Mouse (Mus musculus) right cerebral cortex, postnatal 4 days (tissue): ENCODE data around the gene Ubl7.

Source experiments
- DNase-seq: peaks from one replicate; pipeline ENCODE4 v3.0.0-alpha.2; 2022

Gene Ubl7

DNA sequence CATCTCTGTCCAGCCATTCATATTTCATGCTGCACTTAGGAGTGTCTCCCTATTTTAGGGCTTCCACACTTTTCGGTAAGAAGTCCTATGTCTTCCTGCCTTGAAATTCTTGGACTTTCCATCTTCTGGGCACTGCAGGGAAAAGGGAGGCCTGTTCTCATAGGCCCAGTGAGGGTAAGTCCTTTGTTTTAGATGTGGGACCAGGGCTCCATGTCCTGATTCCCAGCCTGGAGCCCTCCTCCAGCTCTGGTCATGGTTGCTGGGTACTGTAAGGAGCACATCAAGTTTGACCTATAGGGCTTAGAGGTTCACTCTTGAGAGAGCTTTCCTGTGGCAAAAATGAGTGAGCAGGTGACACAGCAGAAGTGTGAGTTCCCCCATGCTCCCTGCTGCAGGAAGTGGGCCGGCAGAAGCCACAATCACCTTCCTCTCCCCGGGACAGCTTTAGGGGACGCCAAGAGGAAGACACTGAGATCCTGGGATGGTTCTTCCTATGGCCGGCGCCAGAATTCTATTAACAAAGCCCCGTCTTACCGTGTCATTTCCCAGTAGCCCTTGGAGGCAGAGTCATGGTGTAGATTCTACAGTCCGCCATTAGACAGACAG lies 57.5 kb downstream of the Ubl7 start:
- DNase-seq, result no peak

DNA sequence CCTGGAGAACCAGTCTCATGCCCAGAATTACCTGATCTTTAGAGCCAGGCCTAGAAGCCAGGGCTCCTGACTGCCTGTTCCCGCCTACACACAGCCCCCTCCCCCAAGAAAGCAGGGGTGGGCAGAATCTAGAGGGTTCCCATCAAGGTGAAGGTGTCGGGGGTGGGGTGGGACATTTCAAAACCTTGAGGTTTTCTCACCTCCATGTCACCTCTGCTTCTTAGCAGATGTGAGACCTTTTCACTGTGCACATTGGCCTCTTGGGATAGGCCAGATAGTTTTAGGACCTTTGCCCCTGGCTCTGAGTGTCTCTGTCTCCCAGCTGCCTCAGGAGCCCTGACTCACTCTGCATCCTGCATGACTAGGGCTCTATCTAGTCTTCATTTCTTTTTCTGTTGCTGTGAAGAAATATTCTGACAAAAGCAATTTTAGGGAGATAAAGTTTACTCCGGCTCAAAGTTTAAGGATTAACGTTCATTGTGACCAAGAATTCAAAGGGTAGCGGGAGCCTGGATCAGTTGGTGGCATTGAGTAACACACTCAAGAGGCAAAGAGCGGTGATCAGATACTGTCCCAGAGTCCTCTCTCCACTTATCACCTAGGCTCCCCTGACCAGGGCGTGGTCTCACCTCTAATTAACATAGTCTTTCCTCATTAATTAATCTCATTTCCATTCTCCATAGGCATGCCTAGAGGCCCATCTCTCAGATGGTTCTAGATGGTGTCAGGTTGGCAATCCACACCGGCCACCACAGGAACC lies 58.2 kb downstream of the Ubl7 start:
- DNase-seq, result no peak

DNA sequence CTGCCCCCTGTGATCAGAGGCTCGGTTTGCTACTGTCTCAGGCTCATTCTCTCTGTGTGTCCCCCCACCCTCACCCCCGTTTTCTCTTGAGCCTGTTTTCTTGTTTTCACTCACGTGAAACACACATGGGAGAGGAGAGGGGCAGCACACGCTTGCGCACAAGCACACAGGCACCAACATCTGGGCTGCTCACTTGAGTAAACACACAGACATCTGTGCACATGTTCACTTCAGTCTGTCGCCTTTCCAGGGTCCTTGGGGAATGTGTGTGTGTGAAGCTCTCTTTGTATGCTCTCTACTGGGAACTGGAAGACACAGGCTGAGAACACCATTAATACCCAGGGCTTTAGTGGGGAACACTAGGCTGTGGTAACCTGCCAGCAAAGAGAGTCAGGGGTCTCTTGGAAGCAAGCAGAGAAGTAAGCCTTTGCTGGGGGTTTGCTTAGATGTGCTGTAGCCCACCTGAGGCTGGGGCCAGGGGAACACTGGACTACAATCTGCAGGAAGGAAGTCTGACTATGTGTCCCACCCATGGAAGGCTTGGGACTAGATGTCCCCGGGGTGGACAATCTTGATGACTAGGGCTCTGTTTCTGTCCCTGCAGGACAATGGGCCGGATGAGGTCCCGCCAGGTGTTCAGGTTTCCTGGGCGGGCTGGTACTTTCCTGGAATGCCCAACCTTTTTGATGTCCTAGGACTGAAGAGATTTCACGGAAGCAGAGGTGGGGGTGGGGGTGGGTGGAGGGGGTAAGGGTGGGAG lies 59.1 kb downstream of the Ubl7 start:
- DNase-seq, result no peak

DNA sequence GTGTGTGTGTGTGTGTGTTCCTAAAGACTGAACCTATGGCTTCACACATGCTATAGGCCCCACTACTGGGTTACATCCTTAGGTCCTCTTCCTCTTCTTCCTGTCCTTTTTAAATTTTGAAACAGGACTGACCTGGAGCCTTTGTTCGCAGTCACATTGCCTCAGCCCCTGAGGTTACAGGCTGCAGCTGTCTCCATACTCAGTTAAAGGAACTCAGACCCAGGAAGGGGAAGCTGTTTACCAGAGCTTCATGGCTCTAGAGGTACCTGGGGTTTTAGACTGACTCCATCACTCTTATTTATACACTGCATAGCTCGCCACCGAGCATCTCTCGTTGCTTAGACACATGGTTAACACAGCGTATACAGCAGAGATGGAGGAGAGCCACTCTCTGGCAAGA lies 60.6 kb downstream of the Ubl7 start:
- no peak for DNase-seq

DNA sequence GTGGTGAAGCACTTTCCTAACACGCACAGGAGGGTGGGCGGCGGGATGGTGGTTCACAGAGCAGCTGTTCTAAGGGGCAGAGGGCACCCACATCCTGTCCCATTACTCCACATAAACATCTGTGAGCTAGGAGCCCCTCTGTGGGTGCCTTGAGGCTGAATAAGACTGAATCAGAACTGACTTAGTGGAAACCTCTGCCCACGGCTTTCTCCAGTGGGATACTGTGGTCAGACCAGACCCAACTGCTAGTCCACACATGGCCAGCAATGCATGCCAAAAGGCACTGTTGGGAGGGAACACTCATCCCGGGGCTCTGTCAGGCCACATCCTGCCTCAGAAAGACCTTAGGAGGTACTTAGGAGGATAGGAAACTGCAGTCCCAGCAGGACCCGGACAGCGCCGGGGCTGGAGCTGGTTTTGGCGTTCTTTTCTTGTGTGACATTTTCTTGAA lies 61.4 kb downstream of the Ubl7 start:
- no peak for DNase-seq

DNA sequence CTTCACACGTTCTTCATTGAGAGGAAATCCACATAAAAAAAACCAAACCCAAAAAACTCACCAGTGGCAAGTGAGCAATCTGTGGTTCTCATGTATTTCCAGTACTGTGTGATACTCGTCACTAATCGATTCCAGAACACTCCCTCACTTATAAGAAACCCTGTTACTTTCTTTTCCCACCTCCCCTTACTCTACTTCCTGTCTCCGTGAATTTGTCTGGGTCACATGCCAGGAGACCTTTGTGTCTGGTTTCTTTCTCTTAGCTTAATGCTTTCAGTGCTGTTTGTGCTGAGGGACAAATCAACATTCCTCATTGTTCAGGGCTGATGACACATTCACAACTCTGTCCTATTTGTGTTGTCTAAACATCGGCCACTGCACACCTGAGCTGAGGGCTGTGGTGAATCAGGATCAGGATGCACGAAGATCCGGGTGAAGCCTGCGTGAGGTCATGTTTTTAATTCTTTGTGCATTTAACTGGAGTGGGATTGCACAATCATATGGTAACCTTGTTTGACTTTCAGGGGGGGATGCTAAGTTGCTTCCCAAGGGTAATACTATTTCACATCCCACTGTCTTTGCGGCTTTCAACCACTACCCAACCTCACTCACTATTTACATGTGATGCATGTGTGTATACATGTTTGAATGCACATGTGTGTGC lies 62.1 kb downstream of the Ubl7 start:
- no peak for DNase-seq

DNA sequence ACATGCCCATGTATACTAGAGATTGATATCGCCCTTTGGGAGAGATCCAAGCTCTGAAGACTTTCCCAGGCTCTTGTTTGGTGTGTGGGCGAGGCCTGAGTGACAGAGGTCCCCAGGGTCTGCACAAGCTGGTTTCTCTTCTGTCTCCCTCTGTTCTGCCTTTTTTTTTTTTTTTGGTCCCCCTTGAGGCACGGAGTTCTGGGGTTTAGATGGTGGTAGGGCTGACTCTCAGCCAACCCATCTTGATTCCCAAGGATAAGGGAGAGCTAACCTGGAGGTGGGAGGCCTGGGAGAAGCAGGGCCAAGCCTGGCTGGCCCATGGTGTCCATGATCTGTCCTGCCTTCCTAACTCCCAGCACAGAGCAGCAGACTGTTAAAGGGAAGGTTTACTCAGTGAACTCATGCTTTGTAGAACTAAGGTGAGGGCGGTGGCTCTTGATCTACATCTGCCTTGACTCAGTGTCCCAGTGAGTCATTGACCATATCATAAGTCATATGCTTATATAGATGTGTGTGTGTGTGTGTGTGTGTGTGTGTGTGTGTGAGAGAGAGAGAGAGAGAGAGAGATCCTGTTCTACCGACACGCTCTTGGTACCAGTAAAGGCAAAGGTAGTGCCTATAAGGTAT lies 62.8 kb downstream of the Ubl7 start:
- DNase-seq, result no peak

DNA sequence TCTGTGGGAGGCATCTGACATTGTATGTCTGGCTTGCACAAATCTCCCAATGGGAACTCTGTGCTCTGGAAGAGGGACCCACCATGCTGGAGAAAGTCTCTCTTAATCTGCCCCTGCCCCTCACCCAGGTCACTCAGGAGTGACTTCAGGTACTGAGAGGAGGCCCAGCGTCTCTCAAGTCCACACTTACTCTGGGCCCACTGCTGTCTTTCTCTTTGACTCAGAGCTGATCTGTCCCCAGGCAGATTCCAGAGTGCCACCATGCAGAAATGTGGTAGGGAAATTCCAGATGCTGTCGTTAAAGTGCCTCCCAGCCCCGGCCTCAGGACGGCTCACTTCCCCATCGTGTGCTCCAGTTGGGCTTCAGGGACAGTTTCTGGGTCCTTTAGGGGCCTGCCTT lies 63.4 kb downstream of the Ubl7 start:
- no peak for DNase-seq

DNA sequence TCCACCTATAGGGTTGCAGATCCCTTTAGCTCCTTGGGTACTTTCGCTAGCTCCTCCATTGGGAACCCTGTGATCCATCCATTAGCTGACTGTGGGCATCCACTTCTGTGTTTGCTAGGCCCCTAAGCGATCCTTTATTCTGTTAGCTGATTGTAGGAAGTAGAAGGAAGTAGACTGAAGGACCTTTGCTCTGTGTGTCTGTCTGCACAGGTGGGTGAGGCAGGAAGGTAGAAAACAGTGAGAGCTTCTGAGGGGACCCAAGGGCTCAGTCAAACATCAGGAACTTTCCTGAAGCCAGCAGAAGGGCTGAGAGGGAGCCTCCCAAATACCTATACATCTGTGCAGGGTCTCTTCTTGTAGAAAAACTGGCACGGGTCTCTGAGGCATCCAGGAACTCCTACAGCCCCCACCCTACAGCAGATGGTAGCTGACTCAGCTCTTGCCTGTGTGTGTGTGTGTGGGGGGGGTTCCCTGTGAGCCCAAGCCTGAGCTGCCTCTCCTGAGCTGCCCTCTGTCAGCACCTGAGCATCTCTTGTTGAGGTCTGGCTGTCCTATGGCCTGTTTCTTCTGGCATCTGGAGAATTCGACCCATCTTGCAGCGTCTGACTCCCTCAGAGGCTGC lies 64.5 kb downstream of the Ubl7 start:
- no peak for DNase-seq

DNA sequence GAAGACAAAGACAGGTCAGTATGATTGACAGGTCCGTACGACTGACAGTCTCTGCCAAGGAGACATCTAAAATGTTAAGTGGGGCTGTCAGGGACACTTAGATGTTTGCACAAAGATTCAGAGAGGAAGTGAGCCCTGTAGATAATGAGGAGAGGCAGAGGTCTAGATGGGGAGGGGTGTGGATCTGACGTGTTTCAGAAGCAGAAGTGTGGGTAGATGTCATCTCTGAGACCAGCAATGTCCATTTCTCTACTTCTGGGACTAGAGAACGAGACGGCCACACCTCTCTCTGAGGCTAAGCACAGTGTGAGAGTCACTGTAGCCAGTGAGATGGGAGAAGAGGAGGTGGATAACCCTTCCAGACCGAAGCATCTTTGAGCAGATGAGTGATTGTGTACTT lies 67.2 kb downstream of the Ubl7 start:
- DNase-seq, result no peak

DNA sequence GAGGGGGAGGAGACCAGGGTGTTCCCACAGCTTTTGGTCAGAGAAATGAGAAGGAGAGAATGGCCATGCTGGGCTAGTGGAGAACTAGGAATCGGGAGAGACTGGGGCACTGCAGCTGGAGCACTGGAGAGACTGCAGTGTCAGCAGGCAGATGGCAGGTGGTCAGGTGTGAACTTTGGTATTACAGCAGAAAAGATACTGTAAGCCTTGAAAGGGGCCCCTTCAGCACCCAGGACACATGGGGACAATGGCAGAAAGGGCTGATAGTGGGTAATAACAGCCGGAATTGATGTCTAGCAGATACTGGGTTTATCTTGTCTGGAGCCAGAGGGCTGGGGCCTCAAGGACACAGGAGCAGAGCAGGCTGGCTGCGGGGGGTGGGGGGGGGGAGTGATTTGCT lies 68.1 kb downstream of the Ubl7 start:
- no peak for DNase-seq
